Mouse (Mus musculus) thymus, adult 18-20 months (tissue): ENCODE data around the gene Siglec1.
"Not testable (repeated sequence)": the region's sequence is repeated elsewhere in the genome, so short reads cannot be mapped to it uniquely, and the experiment has no call there.

Source experiments
- DNase-seq, 2 experiments: peaks; one replicate each; pipeline ENCODE4 v3.0.0; 2022; ENCODE audit warnings: mixed read lengths in 2 of 2

Siglec1 gene

DNA sequence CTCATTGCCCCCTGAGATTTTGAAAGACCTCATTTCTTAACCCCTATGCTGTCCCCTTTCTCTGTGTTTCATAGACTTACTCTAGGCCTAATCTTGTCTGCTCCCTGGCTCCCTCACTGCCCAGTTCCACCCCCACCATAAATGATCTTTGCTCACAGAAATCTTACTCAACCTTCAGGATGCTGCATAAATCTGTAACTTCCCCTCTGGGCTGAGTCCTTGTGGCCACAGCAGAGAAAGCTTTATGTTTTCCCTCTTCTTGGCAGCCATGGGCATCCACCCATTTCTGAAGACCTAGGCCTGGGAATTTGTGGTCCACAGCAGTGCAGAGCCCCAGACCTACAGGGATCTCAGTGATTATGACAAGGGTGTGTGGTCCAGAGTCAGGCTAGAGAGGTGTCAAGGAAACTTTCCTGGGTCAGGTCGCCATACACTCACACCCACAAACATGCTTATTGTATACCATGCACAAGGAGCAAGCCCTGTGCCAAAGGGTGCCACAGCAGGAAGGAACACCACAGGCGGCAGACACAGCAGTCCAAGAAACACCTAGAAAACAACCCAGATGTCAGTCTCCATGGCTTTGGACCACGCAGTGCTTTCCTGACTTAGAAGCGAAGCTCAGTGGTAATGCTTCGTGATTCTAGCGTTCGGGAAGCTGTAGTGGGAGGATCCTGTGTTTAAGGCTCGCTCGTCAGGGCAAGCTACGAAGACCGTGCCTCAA lies at the start of gene Siglec1:
Gene Siglec1 (minus strand): TSS at position 99 of the 724 bp plus-strand sequence.
- no peak for DNase-seq

GRCm38 (mm10) chr2:131135521-131136139 lies 49.1 kb upstream of the Siglec1 start:
- DNase-seq = no peak

DNA sequence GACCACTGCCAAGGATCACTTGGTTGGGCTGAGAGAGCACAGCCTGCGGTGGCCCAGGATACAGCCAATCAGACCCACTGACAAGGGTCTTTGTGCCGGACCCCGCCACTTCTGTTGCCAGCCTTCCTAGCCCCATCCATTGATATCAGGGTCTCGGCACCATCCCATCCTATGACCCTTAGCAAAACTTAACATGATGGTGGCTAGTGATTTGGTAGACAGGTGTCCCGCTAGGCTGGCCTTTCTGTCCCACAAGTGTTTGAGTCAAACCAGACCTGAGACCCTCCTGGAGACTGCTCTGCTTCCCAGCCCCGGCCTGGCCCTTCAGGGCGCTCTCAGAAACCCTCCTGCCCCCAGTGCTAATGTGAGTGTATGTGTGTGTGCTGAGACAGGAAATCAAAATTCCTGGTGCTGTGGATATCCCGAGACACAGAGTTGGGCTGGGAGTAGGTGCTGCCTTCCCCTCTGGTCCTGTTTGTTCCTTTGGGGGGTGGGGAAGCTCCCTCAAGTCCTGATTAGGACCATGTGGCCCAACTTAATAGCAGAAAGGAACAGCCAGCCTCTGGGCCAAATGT lies 48.3 kb upstream of the Siglec1 start:
- no peak for DNase-seq

DNA sequence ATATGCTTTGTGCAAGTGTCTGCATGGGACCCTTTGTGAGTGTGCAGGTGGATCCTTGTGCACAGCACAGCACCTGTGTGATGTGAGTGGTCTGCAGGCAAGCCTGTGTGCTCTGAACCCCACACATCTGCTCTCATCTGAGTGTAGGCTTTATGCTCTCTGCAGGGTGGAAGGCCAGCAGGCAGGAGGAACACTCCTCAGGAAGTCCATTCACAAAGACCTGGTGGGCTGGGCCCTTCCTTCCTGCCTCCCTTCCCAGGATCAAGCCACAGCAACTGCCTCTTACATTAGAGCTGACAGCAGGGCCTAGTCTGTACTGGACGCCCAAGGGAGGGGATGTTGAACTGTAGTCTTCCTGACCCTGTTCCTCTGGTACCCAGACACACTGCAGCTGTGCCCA lies 47.8 kb upstream of the Siglec1 start:
- DNase-seq = no peak

GRCm38 (mm10) chr2:131132930-131133547 lies 46.5 kb upstream of the Siglec1 start, which contains the start of gene Gm11037:
Gm11037 (plus strand) TSS chr2:131133497.
- no peak for DNase-seq

DNA sequence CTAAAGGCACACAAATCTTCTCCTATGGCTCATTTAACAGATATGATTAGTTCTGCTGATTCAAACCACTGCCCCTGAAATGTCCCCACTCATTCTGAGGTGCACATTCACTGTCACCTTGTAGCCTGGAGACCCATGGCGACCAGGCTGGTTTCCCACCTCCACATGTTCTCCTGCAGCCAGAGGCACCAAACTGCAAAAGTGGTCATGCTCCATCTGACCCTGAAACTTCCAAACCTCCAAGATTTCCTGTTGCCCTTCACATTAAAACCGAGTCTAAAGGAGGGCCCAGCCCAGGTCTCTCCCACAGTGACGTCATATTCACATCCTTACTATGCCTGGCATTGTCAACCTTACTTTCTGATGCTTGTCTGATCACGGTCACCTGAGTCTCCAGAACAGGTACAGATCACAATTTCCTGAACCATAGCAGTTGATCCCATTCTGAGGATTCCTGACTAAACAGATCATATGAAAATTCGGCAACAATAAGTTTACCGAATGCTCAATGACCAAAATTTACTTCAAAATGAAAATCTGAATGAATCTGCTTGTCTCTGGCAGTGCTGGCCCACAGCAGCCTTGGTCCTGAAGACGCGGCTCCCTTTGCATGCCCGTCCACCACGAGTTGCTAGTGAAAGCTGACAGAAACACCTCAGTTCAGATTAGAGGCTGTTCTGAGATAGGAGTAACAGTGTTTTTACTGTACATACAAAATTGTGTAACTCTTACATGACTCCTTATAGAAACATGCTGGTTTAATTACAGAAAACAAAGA lies 45.7 kb upstream of the Siglec1 start:
- no peak for DNase-seq

- DNase-seq = no peak
Measured at GRCm38 (mm10) chr2:131130849-131131248, 44.3 kb upstream of the Siglec1 start.

GRCm38 (mm10) chr2:131129836-131130235 lies 43.3 kb upstream of the Siglec1 start:
- DNase-seq = no peak

GRCm38 (mm10) chr2:131128636-131129157 lies 42.1 kb upstream of the Siglec1 start:
- DNase-seq = no peak

DNA sequence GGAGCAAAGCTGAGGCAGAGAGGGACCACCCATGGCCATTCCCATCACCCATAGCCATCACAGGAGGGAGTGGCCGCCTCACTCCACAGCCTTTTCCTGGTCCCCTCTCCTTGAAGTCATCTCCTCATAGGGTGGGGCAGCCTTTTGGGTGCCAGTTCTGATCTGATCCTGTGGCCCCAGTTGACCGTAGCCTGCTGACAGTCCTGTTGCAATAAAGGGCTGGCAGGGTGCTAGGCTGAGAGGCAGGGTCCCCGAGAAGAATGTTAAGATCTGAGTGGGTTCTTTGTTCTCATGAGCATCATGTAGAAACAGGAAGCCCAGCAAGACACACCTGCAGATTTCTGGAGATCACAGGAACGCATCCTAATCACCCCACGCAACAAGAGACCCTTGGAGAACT lies 41.6 kb upstream of the Siglec1 start:
- no peak for DNase-seq

GRCm38 (mm10) chr2:131127161-131127730 lies 40.7 kb upstream of the Siglec1 start, which contains the start of gene Hspa12b:
Hspa12b (plus strand) TSS chr2:131127280.
- DNase-seq = no peak

GRCm38 (mm10) chr2:131125964-131126815 lies 39.6 kb upstream of the Siglec1 start:
- DNase-seq = no peak

- DNase-seq = no peak
Measured at GRCm38 (mm10) chr2:131125157-131125963, 38.8 kb upstream of the Siglec1 start.

DNA sequence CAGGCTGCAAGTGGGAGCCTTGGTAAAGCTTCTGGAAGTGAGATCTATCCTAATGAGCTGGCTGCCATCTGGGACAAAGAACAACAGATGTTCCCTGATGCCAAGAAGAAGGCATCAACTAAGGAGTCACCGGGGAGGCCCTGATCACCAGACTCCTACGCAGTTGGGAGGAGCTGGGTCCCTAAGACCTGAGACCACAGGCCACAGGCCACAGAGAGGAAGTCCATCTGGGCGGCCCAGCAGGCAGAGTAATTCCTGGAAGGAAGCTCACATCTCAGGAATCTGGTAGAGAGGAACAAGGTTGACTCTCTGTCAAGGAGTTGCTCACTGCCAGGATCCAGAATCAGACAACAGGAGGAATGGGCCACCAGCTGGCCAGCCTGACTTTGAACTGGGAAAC lies 37.6 kb upstream of the Siglec1 start:
- no peak for DNase-seq

DNA sequence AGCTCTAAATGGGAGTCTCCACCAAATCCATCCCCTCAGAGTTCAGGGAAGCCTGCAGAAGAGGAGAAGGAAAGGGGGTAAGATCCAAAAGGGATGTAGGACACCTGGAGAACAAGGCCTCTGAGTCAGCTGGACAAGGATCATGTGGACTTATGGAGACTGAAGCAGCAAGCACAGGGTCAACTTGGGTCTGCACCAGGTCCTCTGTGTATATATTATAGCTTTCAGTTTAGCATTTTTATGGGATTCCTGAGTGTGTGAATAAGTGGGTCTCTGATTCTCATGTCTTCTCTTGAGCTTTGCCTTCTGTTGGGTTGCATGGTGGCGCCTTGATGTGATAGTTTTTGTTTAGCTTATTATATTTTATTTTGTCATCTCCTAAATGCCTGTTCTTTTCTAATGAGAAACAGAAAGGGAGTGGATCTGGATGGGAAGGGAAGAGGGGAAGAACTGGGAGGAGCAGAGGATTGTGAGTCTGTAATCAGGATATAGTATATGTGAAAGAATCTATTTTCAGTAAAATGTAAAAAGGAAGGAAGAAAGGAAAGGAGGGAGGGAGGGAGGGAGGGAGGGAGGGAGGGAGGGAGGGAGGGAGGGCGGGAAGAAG lies 32.5 kb upstream of the Siglec1 start:
- DNase-seq = no peak

- DNase-seq = no peak
Measured at GRCm38 (mm10) chr2:131105989-131106388, 19.4 kb upstream of the Siglec1 start.

- DNase-seq = not testable (repeated sequence)
Measured at GRCm38 (mm10) chr2:131105061-131105460, 18.5 kb upstream of the Siglec1 start.

DNA sequence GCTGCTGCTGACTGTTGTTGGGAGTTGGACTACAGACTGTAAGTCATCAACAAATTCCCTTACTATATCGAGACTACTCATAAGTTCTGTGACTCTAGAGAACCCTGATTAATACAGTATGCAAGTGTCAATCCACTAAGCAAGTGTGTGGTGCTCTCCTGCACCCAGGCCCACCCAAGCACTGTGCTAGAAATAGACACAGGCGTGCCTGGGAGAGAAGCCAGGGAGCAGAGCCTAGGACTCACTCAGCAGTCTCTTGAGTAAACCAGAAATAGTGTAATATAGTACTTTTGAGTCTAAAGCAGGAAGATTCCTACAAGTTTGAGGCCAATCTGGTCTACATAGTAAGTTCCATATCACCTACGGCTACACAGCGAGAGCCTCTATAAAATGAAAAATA lies 17.5 kb upstream of the Siglec1 start:
- DNase-seq = no peak

DNA sequence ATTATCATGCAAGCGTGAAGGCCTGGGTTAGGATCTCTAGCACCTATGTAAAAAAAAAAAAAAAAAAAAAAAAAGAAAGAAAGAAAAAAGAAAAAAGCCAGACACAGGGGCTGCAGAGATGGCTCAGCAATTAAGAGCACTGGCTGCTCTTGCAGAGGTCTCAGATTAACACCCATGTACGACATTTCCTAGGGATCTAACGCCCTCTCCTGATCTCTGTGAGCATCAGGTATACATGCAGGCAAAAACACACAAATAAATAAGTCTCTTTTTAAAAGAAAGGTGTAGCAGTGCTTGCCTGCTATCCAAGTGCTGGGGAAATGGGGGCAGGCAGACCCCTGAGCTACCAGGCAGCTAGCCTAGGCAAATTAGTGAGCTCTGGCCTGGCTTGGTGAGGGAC lies 15.0 kb upstream of the Siglec1 start:
- DNase-seq = no peak

DNA sequence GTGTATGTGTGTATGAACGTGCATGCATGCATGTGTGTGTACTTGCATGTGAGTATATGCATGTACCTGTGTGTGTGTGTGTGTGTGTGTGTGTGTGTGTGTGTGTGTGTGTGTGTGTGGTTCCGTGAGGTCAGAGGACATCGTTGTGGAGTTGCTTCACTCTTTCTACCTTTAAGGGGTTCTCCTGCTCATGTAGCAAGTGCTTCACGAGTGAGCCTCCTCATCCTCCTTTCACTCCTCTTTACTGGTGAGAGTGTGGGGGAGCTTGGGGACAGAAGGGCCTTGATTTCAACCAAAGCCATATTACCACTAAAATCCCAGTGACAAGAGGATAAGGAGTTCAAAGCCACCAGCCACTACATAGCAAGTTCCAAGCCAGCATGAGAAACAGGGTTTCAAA lies 10.5 kb upstream of the Siglec1 start:
- no peak for DNase-seq
